In the genomic region with DNA sequence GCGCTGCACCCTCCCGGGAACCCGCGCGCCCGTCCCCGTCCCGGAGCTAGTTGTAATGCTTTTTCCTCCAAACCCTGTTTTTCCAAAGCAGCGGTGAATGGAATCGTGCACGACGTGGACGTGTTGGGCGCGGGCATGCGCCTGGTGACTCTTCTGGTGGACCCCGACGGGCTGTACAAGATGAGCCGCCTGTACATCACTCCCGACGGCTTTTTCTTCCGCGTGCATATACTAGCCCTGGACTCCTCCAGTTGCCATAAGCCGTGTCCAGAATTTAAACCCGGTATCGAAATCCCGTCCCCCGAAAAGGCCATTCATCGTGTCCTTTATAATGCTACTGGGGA, we compare ENCODE assay signal across 8 mouse cellular contexts. TPM values are rescaled to one million over a fixed set of nuclear protein-coding genes. Genes with fewer than 3 reads are reported as not detected.
DNase-seq lines count a peak whose midpoint lies in the region; ATAC-seq and TF ChIP-seq lines count a peak whose summit lies in the region.

No protein-coding gene starts in this region.

- peaks cover 34% of the 10 kb centered on the region for H3K4me1 ChIP-seq in erythroblast, embryonic 14.5 days (ENCODE audit: control insufficient read depth)
- H3K4me1 ChIP-seq in forebrain, embryonic 16.5 days (replicated peaks; ENCODE audit: control insufficient read depth, insufficient read depth, low read length): peaks cover 23% of the 10 kb centered on the region
- H3K4me1 ChIP-seq in liver, postnatal 0 days (ENCODE audit: insufficient read depth): peaks cover 14% of the 10 kb centered on the region

- no peak for TF ChIP-seq EP300 in liver, postnatal 0 days (IDR thresholded peaks at IDR 0.05; ENCODE audit: low read depth)

- no peak; the same call in 1 of the 2 replicates for ATAC-seq in erythroblast, adult 5-6 weeks (replicated peaks; ENCODE audit: low FRiP score, poor library complexity, severe bottlenecking)
- ATAC-seq in forebrain, embryonic 16.5 days: peak; percentile 53
- no peak for ATAC-seq in liver, postnatal 0 days
- ATAC-seq in monocyte, adult 5-6 weeks (replicated peaks; ENCODE audit: insufficient number of reproducible peaks, low FRiP score, low TSS enrichment, poor library complexity, severe bottlenecking): no peak

- H3K27me3 ChIP-seq in erythroblast, embryonic 14.5 days (ENCODE audit: control insufficient read depth): peaks cover 69% of the 10 kb centered on the region
- peaks cover 3% of the 10 kb centered on the region for H3K27me3 ChIP-seq in C2C12 (ENCODE audit: control insufficient read depth, insufficient read depth, insufficient read length)
- no peaks in the 10 kb centered on the region for H3K27me3 ChIP-seq in forebrain, embryonic 16.5 days (replicated peaks; ENCODE audit: control insufficient read depth, insufficient read depth, low read length)
- H3K27me3 ChIP-seq in liver, postnatal 0 days (ENCODE audit: insufficient read depth, low read length): peaks cover 18% of the 10 kb centered on the region

- H3K79me3 ChIP-seq in C2C12 (ENCODE audit: low read depth): no peaks in the 10 kb centered on the region

- no peak for TF ChIP-seq CTCF in C2C12 (IDR thresholded peaks at IDR 0.05; ENCODE audit: control insufficient read depth, insufficient read depth, insufficient read length)
- TF ChIP-seq CTCF in liver, postnatal 0 days (IDR thresholded peaks at IDR 0.05; ENCODE audit: low read depth): no peak

- H3K9me3 ChIP-seq in erythroblast, embryonic 14.5 days (ENCODE audit: control insufficient read depth, low read length): peaks cover 4% of the 10 kb centered on the region; the same call in 1 of the 2 replicates
- H3K9me3 ChIP-seq in forebrain, embryonic 16.5 days (ENCODE audit: control insufficient read depth, low read length): no peaks in the 10 kb centered on the region
- H3K9me3 ChIP-seq in liver, postnatal 0 days (ENCODE audit: low read length): no peaks in the 10 kb centered on the region

- peak overlapping the region; percentile 70 for H3K9ac ChIP-seq in forebrain, embryonic 16.5 days (replicated peaks; ENCODE audit: low read depth, low read length)
- peak overlapping the region; percentile 82 for H3K9ac ChIP-seq in liver, postnatal 0 days (replicated peaks)

- no peak for DNase-seq in liver, postnatal 0 days
- no peak for DNase-seq in thymus, postnatal 10 days (ENCODE audit: low spot score in 2 of 2)
- no peak for DNase-seq in retina, postnatal 1 day

- WGBS in forebrain, embryonic 16.5 days: 2% methylated on average over 29 of the region's 29 CpGs
- 4% methylated on average over 29 of the region's 29 CpGs for WGBS in liver, postnatal 0 days (ENCODE audit: insufficient replicate concordance)

- H3ac ChIP-seq in C2C12 (ENCODE audit: control insufficient read depth, insufficient read length, low read depth): peak overlapping the region; percentile 78

- peak overlapping the region; percentile 63 for H3K4me2 ChIP-seq in forebrain, embryonic 16.5 days (ENCODE audit: low read length)
- peak overlapping the region; percentile 84 for H3K4me2 ChIP-seq in liver, postnatal 0 days (ENCODE audit: low read depth, low read length)

- no peaks in the 10 kb centered on the region for H3K36me3 ChIP-seq in erythroblast, embryonic 14.5 days (ENCODE audit: control insufficient read depth)
- no peaks in the 10 kb centered on the region for H3K36me3 ChIP-seq in C2C12 (ENCODE audit: control insufficient read depth, insufficient read depth)
- no peaks in the 10 kb centered on the region for H3K36me3 ChIP-seq in forebrain, embryonic 16.5 days (ENCODE audit: control insufficient read depth, insufficient read depth)
- H3K36me3 ChIP-seq in liver, postnatal 0 days (replicated peaks; ENCODE audit: insufficient read depth, low read length): no peaks in the 10 kb centered on the region

- peak overlapping the region; percentile 73 for H3K27ac ChIP-seq in forebrain, embryonic 16.5 days (ENCODE audit: low read length)
- peak overlapping the region; percentile 95 for H3K27ac ChIP-seq in liver, postnatal 0 days (ENCODE audit: low read depth)

- H3K4me3 ChIP-seq in erythroblast, embryonic 14.5 days (replicated peaks): peak overlapping the region; percentile 77
- H3K4me3 ChIP-seq in C2C12 (ENCODE audit: insufficient read depth, poor library complexity, severe bottlenecking): peak overlapping the region; percentile 51
- peak overlapping the region; percentile 50 for H3K4me3 ChIP-seq in forebrain, embryonic 16.5 days (replicated peaks; ENCODE audit: low read length)
- H3K4me3 ChIP-seq in liver, postnatal 0 days (ENCODE audit: low read depth, low read length): peak overlapping the region; percentile 71

- no peaks in the 10 kb centered on the region for H3K79me2 ChIP-seq in C2C12 (ENCODE audit: control insufficient read depth, insufficient read depth)

TF ChIP-seq in C2C12, 6 proteins besides CTCF, POLR2A, EP300 and RAD21:
- no peak for TF ChIP-seq MYOG (IDR thresholded peaks at IDR 0.05; ENCODE audit: control insufficient read depth, extremely low read depth, insufficient read length)
- TF ChIP-seq FOSL1 (IDR thresholded peaks at IDR 0.05; ENCODE audit: insufficient read depth, low read length, poor library complexity, severe bottlenecking): no peak
- no peak for TF ChIP-seq USF1 (IDR thresholded peaks at IDR 0.05; ENCODE audit: low read depth)
- no peak for TF ChIP-seq MAX (IDR thresholded peaks at IDR 0.05)
- TF ChIP-seq MYOD1 (IDR thresholded peaks at IDR 0.05; ENCODE audit: control insufficient read depth, insufficient read length, low read depth): no peak
- no peak for TF ChIP-seq CEBPB (IDR thresholded peaks at IDR 0.05; ENCODE audit: low read depth)

RNA-seq across cellular contexts. Expression of a gene that starts 2.8 kb away (rescaled TPM):
- not detected in 2 replicates for polyA plus RNA-seq in erythroblast, embryonic 14.5 days (2012)
- 1.3 TPM in 1 of 2 replicates, not detected in the other for total RNA-seq in erythroblast, adult 5-6 weeks (2015; ENCODE audit: low replicate concordance)
- total RNA-seq in erythroblast, adult 5-6 weeks (2017; ENCODE audit: low replicate concordance): not detected in 2 replicates
- polyA plus RNA-seq in C2C12 (2012; fragmentation: generic; extraction: Trizol): 0.47 TPM
- polyA plus RNA-seq in forebrain, embryonic 16.5 days (2015; fragmentation: Nextera tagmentation; extraction: Ambion mirVana): 3.8 and 4.3 TPM in 2 replicates
- 7.3 and 10.3 TPM in 2 replicates for polyA plus RNA-seq in liver, postnatal 0 days (2015; fragmentation: Nextera tagmentation; extraction: Ambion mirVana)
- not detected in 3 replicates for total RNA-seq in monocyte, adult 5-6 weeks (2017)

RNA-seq across cellular contexts. Expression of a gene that starts 28.9 kb away (rescaled TPM):
- 0.83 and 1.5 TPM in 2 replicates for polyA plus RNA-seq in erythroblast, embryonic 14.5 days (2012)
- 125 and 127 TPM in 2 replicates for total RNA-seq in erythroblast, adult 5-6 weeks (2015; ENCODE audit: low replicate concordance)
- 63.3 and 88.5 TPM in 2 replicates for total RNA-seq in erythroblast, adult 5-6 weeks (2017; ENCODE audit: low replicate concordance)
- polyA plus RNA-seq in C2C12 (2012; fragmentation: generic; extraction: Trizol): 50.9 TPM
- 230 and 256 TPM in 2 replicates for polyA plus RNA-seq in forebrain, embryonic 16.5 days (2015; fragmentation: Nextera tagmentation; extraction: Ambion mirVana)
- polyA plus RNA-seq in liver, postnatal 0 days (2015; fragmentation: Nextera tagmentation; extraction: Ambion mirVana): 115 and 128 TPM in 2 replicates
- 59.8 to 75.8 TPM (median 63.9 TPM) in 3 replicates for total RNA-seq in monocyte, adult 5-6 weeks (2017)

Comparison
In these comparisons a context has a peak if more than half of its experiments do, and no peak if none do; other contexts are left out.
1. RNA of a gene that starts 28.9 kb away (polyA plus RNA-seq): 230 to 256 TPM in forebrain, embryonic 16.5 days, 115 to 128 TPM in liver, postnatal 0 days and 50.9 TPM in C2C12 (single experiment); 0.83 to 1.5 TPM in erythroblast, embryonic 14.5 days; every median in the first group is over 10 times any median in the second.
2. Peak in every context shown above with its lines, with median percentiles within 50 percentile points of each other: H3K4me3 ChIP-seq.